Mouse (Mus musculus) right cerebral cortex, adult 18-20 months (tissue): Measurements from ENCODE around the gene Sarm1.

Source experiments
- DNase-seq: peaks from one replicate; pipeline ENCODE4 v3.0.0; 2022; ENCODE audit warnings: mixed read lengths

The Sarm1 gene

GRCm38 (mm10) chr11:78463286-78464036, 34.1 kb downstream of the Sarm1 start:
- DNase-seq: no peak

- no peak for DNase-seq
These were observed 34.9 kb downstream of the Sarm1 start for GRCm38 (mm10) chr11:78462669-78463068.

GRCm38 (mm10) chr11:78461894-78462293, 35.7 kb downstream of the Sarm1 start:
- DNase-seq: no peak

- DNase-seq: no peak
These were observed 38.8 kb downstream of the Sarm1 start for GRCm38 (mm10) chr11:78458740-78459139.

- DNase-seq: no peak
These were observed 42.2 kb downstream of the Sarm1 start for GRCm38 (mm10) chr11:78455308-78455707.

- no peak for DNase-seq
These were observed 43.3 kb downstream of the Sarm1 start for GRCm38 (mm10) chr11:78454276-78454675.

- peak; percentile 62 for DNase-seq
These were observed 43.9 kb downstream of the Sarm1 start for GRCm38 (mm10) chr11:78453675-78454074.

- DNase-seq: no peak
These were observed 47.2 kb downstream of the Sarm1 start for GRCm38 (mm10) chr11:78450337-78450736.

- DNase-seq: no peak
These were observed 49.3 kb downstream of the Sarm1 start for GRCm38 (mm10) chr11:78448242-78448641.

- DNase-seq: no peak
These were observed 50.4 kb downstream of the Sarm1 start for GRCm38 (mm10) chr11:78447168-78447567.

- DNase-seq: no peak
These were observed 54.4 kb downstream of the Sarm1 start for GRCm38 (mm10) chr11:78443115-78443514.

- no peak for DNase-seq
These were observed 59.1 kb downstream of the Sarm1 start for GRCm38 (mm10) chr11:78438399-78438930.

- no peak for DNase-seq
These were observed 60.4 kb downstream of the Sarm1 start for GRCm38 (mm10) chr11:78437182-78437581.

- no peak for DNase-seq
These were observed 61.7 kb downstream of the Sarm1 start for GRCm38 (mm10) chr11:78435776-78436349.

GRCm38 (mm10) chr11:78434052-78434451, 63.5 kb downstream of the Sarm1 start:
- DNase-seq: no peak

GRCm38 (mm10) chr11:78431176-78431575, 66.4 kb downstream of the Sarm1 start:
- no peak for DNase-seq

GRCm38 (mm10) chr11:78430195-78430878, 67.2 kb downstream of the Sarm1 start:
- no peak for DNase-seq

- DNase-seq: no peak
These were observed 69.2 kb downstream of the Sarm1 start for GRCm38 (mm10) chr11:78428309-78428708.

- no peak for DNase-seq
These were observed 69.9 kb downstream of the Sarm1 start for GRCm38 (mm10) chr11:78427655-78428054.

- no peak for DNase-seq
These were observed 72.0 kb downstream of the Sarm1 start for GRCm38 (mm10) chr11:78425572-78425971.

GRCm38 (mm10) chr11:78424352-78424751, 73.2 kb downstream of the Sarm1 start:
- DNase-seq: no peak
